Mouse (Mus musculus): ENCODE results near the gene Acox3. TPM values are rescaled to one million over a fixed set of nuclear protein-coding genes. Genes with fewer than 3 reads are reported as not detected.

The Acox3 gene
- polyA plus RNA-seq, 1 experiment, result 110 TPM

GRCm38 (mm10) chr5:35655753-35656485 is 73.1 kb downstream of the Acox3 start:
- Histone ChIP-seq H3K4me1 (ENCODE audit: control insufficient read depth, insufficient read depth, low read length) (no peaks in the 10 kb centered on the region), H3K4me3 (ENCODE audit: insufficient read depth, low read length) (no peak overlapping the region), H3K27ac (ENCODE audit: insufficient read depth, low read depth, low read length) (no peak overlapping the region)
- TF ChIP-seq CTCF (IDR thresholded peaks at IDR 0.05; ENCODE audit: low read depth, low read length) (no peak), POLR2A (IDR thresholded peaks at IDR 0.05; ENCODE audit: borderline replicate concordance, low read depth, low read length) (no peak)

- TF ChIP-seq CTCF (IDR thresholded peaks at IDR 0.05; ENCODE audit: low read depth, low read length) (no peak), POLR2A (IDR thresholded peaks at IDR 0.05; ENCODE audit: borderline replicate concordance, low read depth, low read length) (no peak)
- Histone ChIP-seq H3K4me3 (ENCODE audit: insufficient read depth, low read length) (no peak overlapping the region), H3K4me1 (ENCODE audit: control insufficient read depth, insufficient read depth, low read length) (no peaks in the 10 kb centered on the region), H3K27ac (ENCODE audit: insufficient read depth, low read depth, low read length) (no peak overlapping the region)
Measured at GRCm38 (mm10) chr5:35659503-35659902, 76.7 kb downstream of the Acox3 start.

- Histone ChIP-seq H3K4me3 (ENCODE audit: insufficient read depth, low read length) (no peak overlapping the region), H3K4me1 (ENCODE audit: control insufficient read depth, insufficient read depth, low read length) (no peaks in the 10 kb centered on the region)
- TF ChIP-seq POLR2A (IDR thresholded peaks at IDR 0.05; ENCODE audit: borderline replicate concordance, low read depth, low read length) (no peak), CTCF (IDR thresholded peaks at IDR 0.05; ENCODE audit: low read depth, low read length) (no peak)
Measured at GRCm38 (mm10) chr5:35661210-35661609, 78.4 kb downstream of the Acox3 start.

GRCm38 (mm10) chr5:35662021-35662545 is 79.2 kb downstream of the Acox3 start:
- Histone ChIP-seq H3K4me3 (ENCODE audit: insufficient read depth, low read length) (no peak overlapping the region), H3K27ac (ENCODE audit: insufficient read depth, low read depth, low read length) (no peak overlapping the region), H3K4me1 (ENCODE audit: control insufficient read depth, insufficient read depth, low read length) (peaks cover 3% of the 10 kb centered on the region)
- no peak for TF ChIP-seq CTCF (IDR thresholded peaks at IDR 0.05; ENCODE audit: low read depth, low read length)
- no peak for TF ChIP-seq POLR2A (IDR thresholded peaks at IDR 0.05; ENCODE audit: borderline replicate concordance, low read depth, low read length)

More at GRCm38 (mm10) chr5:35661210-35661609, 78.4 kb downstream of the Acox3 start:
- H3K27ac ChIP-seq (ENCODE audit: insufficient read depth, low read depth, low read length), result no peak overlapping the region

Other genes with a start within 250 kb of the Acox3 start
- not detected in 2 replicates for gene Hmx1, start 193.9 kb upstream of the Acox3 start, polyA plus RNA-seq (2012; ENCODE audit: insufficient read depth, insufficient read length, missing spikeins)
- gene Cpz, start 57.3 kb upstream of the Acox3 start, polyA plus RNA-seq (2012; ENCODE audit: insufficient read depth, insufficient read length, missing spikeins), result not detected in 2 replicates
- gene Trmt44, start 8.0 kb upstream of the Acox3 start, polyA plus RNA-seq (2012; ENCODE audit: insufficient read depth, insufficient read length, missing spikeins), result 5.2 and 6.8 TPM in 2 replicates
- gene Htra3, start 96.7 kb downstream of the Acox3 start, polyA plus RNA-seq (2012; ENCODE audit: insufficient read depth, insufficient read length, missing spikeins), result 0.98 and 1.1 TPM in 2 replicates
- 18.2 and 23.0 TPM in 2 replicates for gene Sh3tc1, start 156.9 kb downstream of the Acox3 start, polyA plus RNA-seq (2012; ENCODE audit: insufficient read depth, insufficient read length, missing spikeins)
- gene Ablim2, start 174.8 kb downstream of the Acox3 start, polyA plus RNA-seq (2012; ENCODE audit: insufficient read depth, insufficient read length, missing spikeins), result 3.4 and 5.6 TPM in 2 replicates

All from bone marrow macrophage, adult 2 months (primary cell).